Mouse (Mus musculus) embryonic facial prominence, embryonic 11.5 days (tissue): ENCODE measurements around the gene Dnah1. TPM values are rescaled to one million over a fixed set of nuclear protein-coding genes. Genes with fewer than 3 reads are reported as not detected.

ENCODE experiments used
- ATAC-seq: fragments of 200-750 bp; cut with Nextera tagmentation; replicated peaks from 2 replicates; pipeline ENCODE4 v1.8.0; 2017; ENCODE audit warnings: low read depth; ENCODE audit not compliant: insufficient number of reproducible peaks, low FRiP score, low TSS enrichment
- DNase-seq: peaks from one replicate; pipeline ENCODE4 v3.0.0-alpha.2; 2015; ENCODE audit warnings: low spot score
- H3K27ac ChIP-seq: fragments of 300-500 bp; sonication (generic); replicated peaks from 2 replicates; pipeline ENCODE4 v1.5.1; 2014; ENCODE audit warnings: mild to moderate bottlenecking, low read depth, low read length, control low read depth
- H3K27me3 ChIP-seq: fragments of 300-500 bp; sonication (generic); 2 replicates; pipeline ENCODE4 v1.6.1; 2014; ENCODE audit warnings: mild to moderate bottlenecking, low read length, moderate library complexity, mixed read lengths; ENCODE audit not compliant: control insufficient read depth, insufficient read depth
- H3K36me3 ChIP-seq: fragments of 300-500 bp; sonication (generic); replicated peaks from 2 replicates; pipeline ENCODE4 v1.6.1; 2014; ENCODE audit warnings: low read depth, mild to moderate bottlenecking, low read length, moderate library complexity, mixed read lengths; ENCODE audit not compliant: control insufficient read depth, insufficient read depth
- H3K4me1 ChIP-seq: fragments of 300-500 bp; sonication (generic); 2 replicates; pipeline ENCODE4 v1.6.1; 2014; ENCODE audit warnings: low read length, mixed read lengths; ENCODE audit not compliant: control insufficient read depth, insufficient read depth
- H3K4me2 ChIP-seq: fragments of 300-500 bp; sonication (generic); 2 replicates; pipeline ENCODE4 v1.6.1; 2014; ENCODE audit warnings: low read depth, mild to moderate bottlenecking, control low read depth, low read length, moderate library complexity
- H3K4me3 ChIP-seq: fragments of 300-500 bp; sonication (generic); 2 replicates; pipeline ENCODE4 v1.5.1; 2014; ENCODE audit warnings: low read depth, low read length, control low read depth
- H3K9ac ChIP-seq: fragments of 300-500 bp; sonication (generic); replicated peaks from 2 replicates; pipeline ENCODE4 v1.6.1; 2014; ENCODE audit warnings: mild to moderate bottlenecking, control low read depth, low read length
- H3K9me3 ChIP-seq: fragments of 300-500 bp; sonication (generic); replicated peaks from 2 replicates; pipeline ENCODE4 v1.6.1; 2016; ENCODE audit warnings: mild to moderate bottlenecking, low read length, inconsistent platforms, mixed read lengths; ENCODE audit not compliant: control insufficient read depth
- WGBS: fragments of 180-500 bp; shearing (Covaris S2); extraction: QIAGEN DNeasy Blood & Tissue Kit; methylation state at CpG from one replicate; pipeline ENCODE4 v1.1.7; 2014; 5-methylcytosine and 5-hydroxymethylcytosine counted together
- polyA plus RNA-seq: library from polyadenylated mRNA; unstranded; fragments of >200 nt; fragmentation: Nextera tagmentation; extraction: Ambion mirVana; gene quantifications from 2 replicates; pipeline ENCODE4 v1.2.1, GENCODE M21; 2014

Gene Dnah1
- polyA plus RNA-seq, 1 experiment from 2014 or later: 7.3 TPM

GRCm38 (mm10) chr14:31245946-31246345 lies 77.8 kb downstream of the Dnah1 start:
- no peaks in the 10 kb centered on the region for H3K27me3 ChIP-seq
- H3K9me3 ChIP-seq: no peaks in the 10 kb centered on the region
- 75% methylated on average over 1 of the region's 1 CpGs for WGBS
- no peaks in the 10 kb centered on the region for H3K4me1 ChIP-seq
- DNase-seq (no peak), ATAC-seq (no peak)
- no peak overlapping the region for H3K27ac ChIP-seq
- H3K4me2 ChIP-seq: no peak overlapping the region
- no peak overlapping the region for H3K9ac ChIP-seq
- H3K36me3 ChIP-seq: no peaks in the 10 kb centered on the region
- no peak overlapping the region for H3K4me3 ChIP-seq

- Histone ChIP-seq H3K4me1 (no peaks in the 10 kb centered on the region), H3K4me3 (no peak overlapping the region), H3K27me3 (no peaks in the 10 kb centered on the region), H3K27ac (no peak overlapping the region), H3K9ac (no peak overlapping the region), H3K4me2 (no peak overlapping the region), H3K9me3 (no peaks in the 10 kb centered on the region), H3K36me3 (no peaks in the 10 kb centered on the region)
- DNase-seq (no peak), ATAC-seq (no peak)
- 87% methylated on average over 1 of the region's 1 CpGs for WGBS
Observed at GRCm38 (mm10) chr14:31244777-31245176, 78.9 kb downstream of the Dnah1 start.

- no peaks in the 10 kb centered on the region for H3K36me3 ChIP-seq
- H3K4me1 ChIP-seq: no peaks in the 10 kb centered on the region
- no peak for ATAC-seq
- no peaks in the 10 kb centered on the region for H3K9me3 ChIP-seq
- H3K27me3 ChIP-seq: no peaks in the 10 kb centered on the region
- H3K27ac ChIP-seq: no peak overlapping the region
- WGBS: 40% methylated on average over 3 of the region's 3 CpGs
- H3K9ac ChIP-seq: no peak overlapping the region
- DNase-seq: peak; percentile 31
- no peak overlapping the region for H3K4me2 ChIP-seq
- no peak overlapping the region for H3K4me3 ChIP-seq
Observed at GRCm38 (mm10) chr14:31240528-31240927, 83.2 kb downstream of the Dnah1 start.

GRCm38 (mm10) chr14:31237101-31237882 lies 86.4 kb downstream of the Dnah1 start:
- Histone ChIP-seq H3K27me3 (no peaks in the 10 kb centered on the region), H3K4me2 (no peak overlapping the region), H3K36me3 (no peaks in the 10 kb centered on the region), H3K4me3 (no peak overlapping the region), H3K9me3 (no peaks in the 10 kb centered on the region), H3K9ac (no peak overlapping the region), H3K27ac (no peak overlapping the region), H3K4me1 (no peaks in the 10 kb centered on the region)
- DNase-seq (no peak), ATAC-seq (no peak)
- 85% methylated on average over 7 of the region's 7 CpGs for WGBS

DNA sequence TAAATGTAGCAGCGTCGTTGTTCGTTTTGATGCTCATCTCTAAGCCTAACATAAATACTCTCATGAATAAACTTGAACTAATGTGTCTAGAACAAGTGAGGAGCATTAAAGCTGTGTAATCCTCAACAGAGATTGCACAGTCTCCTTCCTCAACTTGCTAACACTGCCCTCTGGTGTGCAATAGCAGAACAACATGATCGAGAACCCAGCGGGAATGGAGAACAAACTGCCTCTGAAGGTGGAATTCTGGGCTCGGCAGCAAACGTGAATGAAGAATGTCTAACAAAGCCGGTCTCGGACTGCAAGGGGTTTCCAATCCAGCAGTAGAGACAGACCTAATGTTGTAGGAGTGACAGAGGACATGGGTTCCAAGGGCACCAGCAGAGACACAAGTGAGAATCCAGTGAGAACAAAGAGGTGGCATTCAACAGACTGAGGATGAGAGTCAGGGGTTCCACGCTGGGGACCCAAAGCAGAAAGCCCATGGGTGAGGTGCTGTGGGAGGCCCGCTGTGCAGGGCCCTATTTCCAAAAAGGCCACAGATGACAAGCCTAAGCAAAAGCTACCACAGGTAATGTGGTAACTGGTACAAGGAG lies 89.6 kb downstream of the Dnah1 start:
- Histone ChIP-seq H3K4me1 (no peaks in the 10 kb centered on the region), H3K9ac (peak overlapping the region; percentile 19; the same call in 1 of the 2 replicates), H3K4me2 (no peak overlapping the region), H3K27me3 (no peaks in the 10 kb centered on the region), H3K9me3 (no peaks in the 10 kb centered on the region), H3K27ac (no peak overlapping the region), H3K36me3 (no peaks in the 10 kb centered on the region), H3K4me3 (no peak overlapping the region)
- WGBS: 23% methylated on average over 11 of the region's 11 CpGs
- ATAC-seq (0 out of 2 replicates have a peak, but pooled peaks have one; percentile 60), DNase-seq (peak; percentile 90)

DNA sequence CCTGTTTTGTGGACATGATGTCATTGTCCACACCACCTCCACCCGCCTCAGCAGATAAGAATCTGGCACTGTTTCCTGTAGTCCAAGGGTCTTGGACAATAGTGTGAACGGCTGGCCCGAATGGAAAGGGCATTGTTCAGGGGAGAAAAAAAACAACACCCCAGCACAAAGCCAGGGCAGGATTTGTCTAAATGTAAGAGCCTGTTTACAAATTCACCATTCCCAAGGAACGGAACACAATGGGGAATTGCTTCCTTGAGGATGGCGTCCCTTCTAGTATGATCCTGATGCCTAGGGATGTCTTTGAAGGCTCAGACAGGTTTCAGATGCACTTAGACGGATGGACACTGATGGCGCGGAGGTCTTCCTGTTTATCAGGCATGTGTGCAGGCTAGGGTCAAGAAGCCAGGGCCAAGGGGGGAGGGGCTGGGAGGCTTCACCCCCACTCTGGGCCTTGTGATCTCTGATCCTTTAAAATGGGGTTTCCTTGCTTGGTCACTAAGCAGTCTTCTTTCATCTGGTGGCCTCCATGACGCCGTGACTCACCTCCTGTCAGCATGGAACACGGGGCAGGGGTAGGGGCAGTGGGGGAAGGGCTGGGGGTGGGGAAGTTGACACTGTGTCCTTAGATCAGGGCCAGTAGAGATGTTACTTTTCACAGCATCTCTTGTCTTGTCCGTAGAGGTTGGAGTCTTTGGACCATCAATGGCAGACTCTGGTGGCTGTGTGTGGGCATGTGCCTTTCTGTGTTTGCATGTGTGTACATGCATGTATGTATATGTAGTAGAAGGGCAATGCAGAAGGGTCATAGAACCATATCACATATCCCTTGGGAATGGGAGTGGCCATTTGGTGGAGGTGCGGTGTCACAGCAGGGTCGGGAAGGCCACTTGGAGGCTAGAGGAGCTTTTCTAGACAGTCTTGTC lies 90.4 kb downstream of the Dnah1 start:
- Histone ChIP-seq H3K4me3 (no peak overlapping the region), H3K9ac (no peak overlapping the region), H3K27ac (no peak overlapping the region), H3K4me1 (no peaks in the 10 kb centered on the region), H3K36me3 (no peaks in the 10 kb centered on the region), H3K27me3 (no peaks in the 10 kb centered on the region), H3K9me3 (no peaks in the 10 kb centered on the region), H3K4me2 (no peak overlapping the region)
- ATAC-seq: no peak
- 83% methylated on average over 14 of the region's 14 CpGs for WGBS
- DNase-seq: no peak

DNA sequence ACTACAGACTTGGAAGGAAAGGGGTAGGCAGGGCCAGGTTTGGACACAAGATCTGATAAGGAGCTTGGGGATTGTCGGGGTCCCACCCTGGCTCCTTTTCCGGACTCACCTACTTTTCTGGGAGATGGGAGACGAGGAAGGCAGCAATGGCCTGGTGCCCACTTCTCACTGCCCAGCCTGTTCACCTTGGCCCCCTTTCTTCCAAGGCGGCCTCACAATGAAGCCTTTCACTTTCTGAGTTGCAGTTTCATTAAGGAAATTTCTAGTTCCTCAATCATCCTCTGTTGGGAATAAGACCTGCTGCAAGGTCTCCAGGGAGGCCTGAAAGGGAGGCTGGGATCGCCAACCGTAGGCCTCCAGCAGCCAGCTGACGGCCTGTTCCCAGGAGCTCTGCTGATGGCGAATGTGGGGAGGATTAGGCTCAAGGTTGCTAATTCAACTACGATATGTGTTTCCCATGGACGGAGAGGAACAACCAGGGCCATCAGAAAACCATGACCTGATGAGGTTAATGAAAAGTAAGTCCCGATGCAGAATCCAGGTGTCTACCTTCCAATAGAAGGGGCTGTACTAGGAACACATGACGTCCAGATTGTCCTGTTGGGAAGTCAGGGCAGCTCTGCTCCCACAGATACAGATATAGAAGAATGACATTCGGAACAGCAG lies 91.2 kb downstream of the Dnah1 start:
- Histone ChIP-seq H3K9ac (no peak overlapping the region), H3K36me3 (no peaks in the 10 kb centered on the region), H3K4me1 (no peaks in the 10 kb centered on the region), H3K4me2 (no peak overlapping the region), H3K27ac (no peak overlapping the region), H3K27me3 (no peaks in the 10 kb centered on the region), H3K4me3 (no peak overlapping the region), H3K9me3 (no peaks in the 10 kb centered on the region)
- WGBS: 82% methylated on average over 13 of the region's 13 CpGs
- DNase-seq: no peak
- ATAC-seq: no peak
